Mouse (Mus musculus) adipocyte (in vitro differentiated cells): ENCODE results near the gene R3hcc1l.
A peak's percentile ranks its signal among the peaks of the same experiment; 100 is the strongest.

ENCODE experiments used
- DNase-seq: peaks from one replicate; pipeline ENCODE4 v3.0.0-alpha.2; 2016; ENCODE audit warnings: low spot score

Gene R3hcc1l

GRCm38 (mm10) chr19:42601445-42601844 is 82.9 kb downstream of the R3hcc1l start:
- peak; percentile 6 for DNase-seq

GRCm38 (mm10) chr19:42602041-42602440 is 83.5 kb downstream of the R3hcc1l start:
- DNase-seq = no peak

- no peak for DNase-seq
Measured at GRCm38 (mm10) chr19:42602576-42602975, 84.0 kb downstream of the R3hcc1l start.

- DNase-seq = no peak
Measured at GRCm38 (mm10) chr19:42608082-42608481, 89.5 kb downstream of the R3hcc1l start.

GRCm38 (mm10) chr19:42609716-42610115 is 91.2 kb downstream of the R3hcc1l start:
- DNase-seq = no peak

- no peak for DNase-seq
Measured at GRCm38 (mm10) chr19:42611746-42612145, 93.2 kb downstream of the R3hcc1l start.

GRCm38 (mm10) chr19:42612654-42613053 is 94.1 kb downstream of the R3hcc1l start, which contains the start of gene Loxl4:
Gene Loxl4, minus strand, starts transcription at chr19:42612813.
- no peak for DNase-seq

GRCm38 (mm10) chr19:42613116-42613515 is 94.6 kb downstream of the R3hcc1l start:
- no peak for DNase-seq

- no peak for DNase-seq
Measured at GRCm38 (mm10) chr19:42613647-42614225, 95.2 kb downstream of the R3hcc1l start.

- peak; percentile 25 for DNase-seq
Measured at GRCm38 (mm10) chr19:42628068-42628467, 109.5 kb downstream of the R3hcc1l start.

- DNase-seq = no peak
Measured at GRCm38 (mm10) chr19:42631541-42631961, 113.0 kb downstream of the R3hcc1l start.

GRCm38 (mm10) chr19:42632301-42632700 is 113.7 kb downstream of the R3hcc1l start:
- DNase-seq = no peak

GRCm38 (mm10) chr19:42633650-42634049 is 115.1 kb downstream of the R3hcc1l start:
- no peak for DNase-seq

GRCm38 (mm10) chr19:42636631-42637030 is 118.1 kb downstream of the R3hcc1l start:
- DNase-seq = no peak

- peak; percentile 14 for DNase-seq
Measured at GRCm38 (mm10) chr19:42638604-42639481, 120.3 kb downstream of the R3hcc1l start.

- DNase-seq = no peak
Measured at GRCm38 (mm10) chr19:42639544-42639943, 121.0 kb downstream of the R3hcc1l start.

GRCm38 (mm10) chr19:42640211-42640610 is 121.7 kb downstream of the R3hcc1l start:
- DNase-seq = no peak
